Mouse (Mus musculus) heart, embryonic 14.5 days (tissue): ENCODE measurements around the gene Grid1. TPM values are rescaled to one million over a fixed set of nuclear protein-coding genes. Genes with fewer than 3 reads are reported as not detected.

ENCODE experiments used
- ATAC-seq: fragments of 200-750 bp; cut with Nextera tagmentation; 2 replicates; pipeline ENCODE4 v1.8.0; 2017; ENCODE audit warnings: low read depth, moderate TSS enrichment; ENCODE audit not compliant: insufficient number of reproducible peaks, insufficient read depth, low FRiP score
- H3K27ac ChIP-seq, 2 experiments: fragments of 200-500 bp in 1 of 2; fragments of 300-500 bp in 1 of 2; sonication (generic) in 1 of 2; replicated peaks in 1 of 2; 2 replicates each; pipeline ENCODE4 v1.5.1; 2012 to 2014; ENCODE audit warnings: low read depth in 2 of 2, low read length in 2 of 2, control low read depth in 1 of 2, mild to moderate bottlenecking in 1 of 2, mixed read lengths in 1 of 2; ENCODE audit not compliant: control insufficient read depth in 1 of 2, insufficient read depth in 1 of 2
- H3K27me3 ChIP-seq: fragments of 300-500 bp; sonication (generic); 2 replicates; pipeline ENCODE4 v1.6.1; 2014; ENCODE audit warnings: mild to moderate bottlenecking, low read length, control low read depth; ENCODE audit not compliant: control insufficient read depth, insufficient read depth
- H3K36me3 ChIP-seq: fragments of 300-500 bp; sonication (generic); 2 replicates; pipeline ENCODE4 v1.6.1; 2014; ENCODE audit warnings: mild to moderate bottlenecking, control low read depth, low read length, mixed read lengths; ENCODE audit not compliant: control insufficient read depth, insufficient read depth
- H3K4me1 ChIP-seq, 2 experiments: fragments of 200-500 bp in 1 of 2; fragments of 300-500 bp in 1 of 2; sonication (generic) in 1 of 2; 2 replicates each; pipeline ENCODE4 v1.6.1; 2012 to 2014; ENCODE audit warnings: low read length in 2 of 2, control low read depth in 1 of 2, mixed read lengths in 1 of 2; ENCODE audit not compliant: control insufficient read depth in 2 of 2, insufficient read depth in 2 of 2
- H3K4me2 ChIP-seq: fragments of 300-500 bp; sonication (generic); 2 replicates; pipeline ENCODE4 v1.6.1; 2014; ENCODE audit warnings: mild to moderate bottlenecking, low read length
- H3K4me3 ChIP-seq, 2 experiments: fragments of 200-500 bp in 1 of 2; fragments of 300-500 bp in 1 of 2; sonication (generic) in 1 of 2; 2 replicates each; pipeline ENCODE4 v1.5.1; 2012 to 2014; ENCODE audit warnings: low read length in 2 of 2, mild to moderate bottlenecking in 2 of 2, control low read depth in 1 of 2, low read depth in 1 of 2, moderate library complexity in 1 of 2; ENCODE audit not compliant: control insufficient read depth in 1 of 2, insufficient read depth in 1 of 2
- H3K9ac ChIP-seq: fragments of 300-500 bp; sonication (generic); 2 replicates; pipeline ENCODE4 v1.6.1; 2014; ENCODE audit warnings: mild to moderate bottlenecking, low read length
- H3K9me3 ChIP-seq: fragments of 300-500 bp; sonication (generic); 2 replicates; pipeline ENCODE4 v1.6.1; 2016; ENCODE audit warnings: low read length, control low read depth; ENCODE audit not compliant: control insufficient read depth
- whole genome bisulfite sequencing: fragments of 180-500 bp; shearing (Covaris S2); extraction: QIAGEN DNeasy Blood & Tissue Kit; methylation state at CpG from one replicate; pipeline ENCODE4 v1.1.7; 2014; 5-methylcytosine and 5-hydroxymethylcytosine counted together
- polyA plus RNA-seq: library from polyadenylated mRNA; unstranded; fragments of >200 nt; fragmentation: Nextera tagmentation; extraction: Ambion mirVana; gene quantifications from 2 replicates; pipeline ENCODE4 v1.2.1, GENCODE M21; 2014

Grid1 gene
- polyA plus RNA-seq, 1 experiment from 2014 or later = 0.46 TPM

GRCm38 (mm10) chr14:35393591-35393990 lies 573.7 kb downstream of the Grid1 start:
- Histone ChIP-seq H3K4me3 (no peak overlapping the region), H3K27me3 (no peaks in the 10 kb centered on the region), H3K27ac (no peak overlapping the region), H3K9me3 (no peaks in the 10 kb centered on the region), H3K4me1 (no peaks in the 10 kb centered on the region), H3K4me2 (no peak overlapping the region), H3K36me3 (no peaks in the 10 kb centered on the region), H3K9ac (no peak overlapping the region)
- 68% methylated on average over 4 of the region's 4 CpGs for whole genome bisulfite sequencing
- no peak for ATAC-seq

GRCm38 (mm10) chr14:35404249-35404908 lies 584.5 kb downstream of the Grid1 start:
- Histone ChIP-seq H3K4me3 (no peak overlapping the region), H3K4me1 (no peaks in the 10 kb centered on the region), H3K4me2 (no peak overlapping the region), H3K27me3 (no peaks in the 10 kb centered on the region), H3K9ac (no peak overlapping the region), H3K36me3 (no peaks in the 10 kb centered on the region), H3K27ac (no peak overlapping the region), H3K9me3 (no peaks in the 10 kb centered on the region)
- WGBS = 73% methylated on average over 3 of the region's 3 CpGs
- ATAC-seq = no peak

GRCm38 (mm10) chr14:35430259-35430658 lies 610.4 kb downstream of the Grid1 start:
- Histone ChIP-seq H3K36me3 (no peaks in the 10 kb centered on the region), H3K27ac (no peak overlapping the region), H3K4me3 (no peak overlapping the region), H3K4me2 (no peak overlapping the region), H3K4me1 (no peaks in the 10 kb centered on the region), H3K9ac (no peak overlapping the region), H3K9me3 (no peaks in the 10 kb centered on the region), H3K27me3 (no peaks in the 10 kb centered on the region)
- ATAC-seq = no peak
- WGBS = 76% methylated on average over 2 of the region's 2 CpGs

- no peak for ATAC-seq
Observed at GRCm38 (mm10) chr14:35453702-35454101, 633.8 kb downstream of the Grid1 start.

GRCm38 (mm10) chr14:35468254-35468653 lies 648.3 kb downstream of the Grid1 start:
- no peaks in the 10 kb centered on the region for H3K4me1 ChIP-seq
- WGBS = 75% methylated on average over 6 of the region's 6 CpGs
- no peak for ATAC-seq
- no peak overlapping the region for H3K9ac ChIP-seq
- no peaks in the 10 kb centered on the region for H3K27me3 ChIP-seq
- H3K27ac ChIP-seq = no peak overlapping the region
- H3K4me2 ChIP-seq = no peak overlapping the region
- H3K4me3 ChIP-seq = no peak overlapping the region
- H3K9me3 ChIP-seq = no peaks in the 10 kb centered on the region
- H3K36me3 ChIP-seq = no peaks in the 10 kb centered on the region

More at GRCm38 (mm10) chr14:35453702-35454101, 633.8 kb downstream of the Grid1 start:
- no peaks in the 10 kb centered on the region for H3K9me3 ChIP-seq
- H3K4me3 ChIP-seq = no peak overlapping the region
- H3K4me2 ChIP-seq = no peak overlapping the region
- H3K9ac ChIP-seq = no peak overlapping the region
- WGBS = 84% methylated on average over 7 of the region's 7 CpGs
- no peaks in the 10 kb centered on the region for H3K4me1 ChIP-seq
- no peak overlapping the region for H3K27ac ChIP-seq
- no peaks in the 10 kb centered on the region for H3K36me3 ChIP-seq
- H3K27me3 ChIP-seq = no peaks in the 10 kb centered on the region

- no peak overlapping the region for H3K4me3 ChIP-seq
- no peaks in the 10 kb centered on the region for H3K27me3 ChIP-seq
- H3K9ac ChIP-seq = no peak overlapping the region
- H3K9me3 ChIP-seq = no peaks in the 10 kb centered on the region
- H3K36me3 ChIP-seq = no peaks in the 10 kb centered on the region
- 63% methylated on average over 2 of the region's 2 CpGs for WGBS
- H3K4me1 ChIP-seq = no peaks in the 10 kb centered on the region
- H3K4me2 ChIP-seq = no peak overlapping the region
- H3K27ac ChIP-seq = no peak overlapping the region
- no peak for ATAC-seq
Observed at GRCm38 (mm10) chr14:35486017-35486416, 666.1 kb downstream of the Grid1 start.

- Histone ChIP-seq H3K4me2 (no peak overlapping the region), H3K4me1 (no peaks in the 10 kb centered on the region), H3K9me3 (no peaks in the 10 kb centered on the region), H3K27ac (no peak overlapping the region), H3K9ac (no peak overlapping the region), H3K27me3 (no peaks in the 10 kb centered on the region), H3K4me3 (no peak overlapping the region), H3K36me3 (no peaks in the 10 kb centered on the region)
- ATAC-seq = no peak
- WGBS = 32% methylated on average over 5 of the region's 5 CpGs
Observed at GRCm38 (mm10) chr14:35502324-35502723, 682.4 kb downstream of the Grid1 start.

GRCm38 (mm10) chr14:35519402-35519801 lies 699.5 kb downstream of the Grid1 start:
- H3K9ac ChIP-seq = no peak overlapping the region
- no peak for ATAC-seq
- no peak overlapping the region for H3K27ac ChIP-seq
- 0 out of 2 replicates have a peak, but pooled peaks cover 2% of the 10 kb centered on the region for H3K9me3 ChIP-seq
- no peaks in the 10 kb centered on the region for H3K27me3 ChIP-seq
- no peak overlapping the region for H3K4me2 ChIP-seq
- H3K36me3 ChIP-seq = no peaks in the 10 kb centered on the region
- no peak overlapping the region for H3K4me3 ChIP-seq
- H3K4me1 ChIP-seq = no peaks in the 10 kb centered on the region
